Mouse (Mus musculus) limb, embryonic 12.5 days (tissue): Measurements from ENCODE around the gene Zfp653. TPM values are rescaled to one million over a fixed set of nuclear protein-coding genes. Genes with fewer than 3 reads are reported as not detected.

ENCODE experiments used
- ATAC-seq: fragments of 200-750 bp; cut with Nextera tagmentation; 2 replicates; pipeline ENCODE4 v1.8.0; 2017; ENCODE audit warnings: low read depth, moderate TSS enrichment; ENCODE audit not compliant: insufficient number of reproducible peaks, insufficient read depth, low FRiP score, low TSS enrichment
- H3K27ac ChIP-seq: fragments of 300-500 bp; sonication (generic); 2 replicates; pipeline ENCODE4 v1.5.1; 2016; ENCODE audit warnings: mild to moderate bottlenecking, moderate library complexity
- H3K27me3 ChIP-seq: fragments of 300-500 bp; sonication (generic); 2 replicates; pipeline ENCODE4 v1.6.1; 2016; ENCODE audit warnings: mild to moderate bottlenecking, moderate library complexity
- H3K36me3 ChIP-seq: fragments of 300-500 bp; sonication (generic); 2 replicates; pipeline ENCODE4 v1.6.1; 2016; ENCODE audit warnings: mild to moderate bottlenecking, moderate library complexity
- H3K4me1 ChIP-seq: fragments of 300-500 bp; sonication (generic); replicated peaks from 2 replicates; pipeline ENCODE4 v1.6.1; 2016
- H3K4me2 ChIP-seq: fragments of 300-500 bp; sonication (generic); 2 replicates; pipeline ENCODE4 v1.6.1; 2016; ENCODE audit warnings: mild to moderate bottlenecking, moderate library complexity
- H3K4me3 ChIP-seq: fragments of 300-500 bp; sonication (generic); replicated peaks from 2 replicates; pipeline ENCODE4 v1.5.1; 2016; ENCODE audit warnings: mild to moderate bottlenecking
- H3K9ac ChIP-seq: fragments of 300-500 bp; sonication (generic); replicated peaks from 2 replicates; pipeline ENCODE4 v1.6.1; 2016; ENCODE audit warnings: mild to moderate bottlenecking, moderate library complexity
- H3K9me3 ChIP-seq: fragments of 300-500 bp; sonication (generic); 2 replicates; pipeline ENCODE4 v1.6.1; 2016; ENCODE audit warnings: mild to moderate bottlenecking, moderate library complexity
- WGBS: fragments of 180-500 bp; shearing (Covaris S2); methylation state at CpG from one replicate; pipeline ENCODE4 v1.1.7; 2016; 5-methylcytosine and 5-hydroxymethylcytosine counted together
- polyA plus RNA-seq: library from polyadenylated mRNA; unstranded; fragments of >200 nt; fragmentation: Nextera tagmentation; extraction: Ambion mirVana; gene quantifications from 2 replicates; pipeline ENCODE4 v1.2.1, GENCODE M21; 2016

Zfp653 gene
- polyA plus RNA-seq, 1 experiment from 2014 or later = 13.2 TPM

GRCm38 (mm10) chr9:22051958-22052254 is 19.3 kb downstream of the Zfp653 start, which contains the start of gene Elavl3:
Gene Elavl3, minus strand, starts transcription at chr9:22052023.
- WGBS = 1% methylated on average over 24 of the region's 28 CpGs
- Histone ChIP-seq H3K4me3 (peak within 1 kb of the TSS; percentile 42), H3K9ac (peak within 1 kb of the TSS; percentile 31; the same call in 1 of the 2 replicates), H3K4me2 (peak within 1 kb of the TSS; percentile 66), H3K27me3 (peaks cover 96% of the 10 kb centered on the region), H3K9me3 (no peaks in the 10 kb centered on the region), H3K36me3 (peaks cover 2% of the 10 kb centered on the region), H3K4me1 (peaks cover 24% of the 10 kb centered on the region), H3K27ac (no peak within 1 kb of the TSS)
- ATAC-seq = no peak

DNA sequence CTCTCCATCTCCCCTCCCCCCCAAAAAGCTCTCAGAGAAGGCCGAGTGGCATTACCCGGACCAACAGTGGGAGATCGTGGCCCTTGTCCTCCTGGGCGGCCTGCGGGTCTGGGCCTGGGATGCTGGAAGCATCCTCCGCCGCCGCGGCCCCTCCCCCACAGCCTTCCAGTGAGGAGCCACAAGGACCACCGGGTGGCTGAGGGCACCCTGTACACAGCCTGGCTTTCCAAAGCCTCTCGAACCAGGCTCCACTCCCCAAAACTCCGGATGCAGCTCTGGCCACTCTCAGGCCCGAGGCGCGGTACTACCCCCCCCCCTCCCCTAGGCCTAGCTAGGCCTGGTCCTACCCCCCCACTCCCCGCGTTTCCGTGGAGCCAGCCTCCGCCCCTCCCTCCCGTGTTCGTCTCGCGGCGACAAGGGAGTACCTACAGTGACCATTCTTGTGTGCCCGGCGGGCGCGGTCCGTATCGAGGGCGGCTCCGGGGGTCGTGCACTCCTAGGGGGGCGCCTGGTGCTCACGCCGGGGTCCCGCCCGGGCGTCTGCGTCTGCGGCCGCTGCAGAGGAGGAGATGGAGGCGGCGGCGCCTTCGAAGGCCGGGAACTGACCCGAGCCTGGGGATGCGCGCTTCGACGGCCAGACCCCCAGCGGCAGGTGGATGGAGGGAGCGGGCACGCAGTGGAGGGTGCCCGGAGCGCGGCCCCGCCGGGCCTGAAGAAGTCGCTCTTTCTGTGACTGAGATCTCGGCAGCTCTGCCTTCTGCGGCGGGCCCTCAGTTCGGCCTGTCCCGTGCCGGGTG is 19.8 kb downstream of the Zfp653 start:
- H3K4me1 ChIP-seq = peaks cover 24% of the 10 kb centered on the region
- peak overlapping the region; percentile 31; the same call in 1 of the 2 replicates for H3K9ac ChIP-seq
- peak overlapping the region; percentile 66 for H3K4me2 ChIP-seq
- H3K27ac ChIP-seq = no peak overlapping the region
- H3K36me3 ChIP-seq = no peaks in the 10 kb centered on the region
- H3K9me3 ChIP-seq = no peaks in the 10 kb centered on the region
- H3K4me3 ChIP-seq = peak overlapping the region; percentile 42
- ATAC-seq = no peak; the same call in 1 of the 2 replicates
- H3K27me3 ChIP-seq = peaks cover 96% of the 10 kb centered on the region
- under 1% methylated on average over 59 of the region's 67 CpGs for WGBS

DNA sequence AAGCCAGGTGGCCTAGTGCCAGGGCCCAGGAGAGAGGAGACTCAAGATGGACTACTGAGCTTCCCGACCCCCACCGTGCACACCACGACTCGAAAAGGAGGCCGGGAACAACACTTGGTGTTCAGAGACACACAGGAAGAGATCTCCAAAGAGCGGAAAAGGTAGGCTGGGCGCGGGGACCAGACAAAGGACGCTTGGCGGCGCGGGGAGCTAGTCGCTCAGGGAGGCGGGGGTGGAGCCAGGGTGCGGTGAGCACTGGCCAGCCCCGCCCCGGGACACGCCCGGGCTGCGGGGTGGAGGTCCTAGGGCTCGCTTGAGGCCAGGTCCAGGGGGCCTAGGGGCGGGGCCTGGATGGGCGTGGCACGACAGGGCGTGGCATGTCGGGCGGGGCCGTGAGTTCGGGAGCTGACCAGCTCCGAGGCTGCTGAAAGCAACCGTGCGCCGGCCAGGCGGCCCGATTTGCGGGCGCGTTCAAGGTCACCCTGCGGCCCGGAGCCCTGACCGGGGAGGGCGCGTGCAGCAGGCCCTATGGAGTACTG is 20.8 kb downstream of the Zfp653 start:
- H3K9me3 ChIP-seq = no peaks in the 10 kb centered on the region
- peaks cover 24% of the 10 kb centered on the region for H3K4me1 ChIP-seq
- WGBS = 2% methylated on average over 42 of the region's 43 CpGs
- H3K9ac ChIP-seq = peak overlapping the region; percentile 31; the same call in 1 of the 2 replicates
- H3K4me2 ChIP-seq = peak overlapping the region; percentile 66
- 0 out of 2 replicates have a peak, but pooled peaks have one; percentile 28 for ATAC-seq
- no peaks in the 10 kb centered on the region for H3K36me3 ChIP-seq
- H3K27ac ChIP-seq = no peak overlapping the region
- H3K27me3 ChIP-seq = peaks cover 87% of the 10 kb centered on the region
- H3K4me3 ChIP-seq = peak overlapping the region; percentile 42

GRCm38 (mm10) chr9:22049721-22050270 is 21.4 kb downstream of the Zfp653 start:
- WGBS = 68% methylated on average over 4 of the region's 4 CpGs
- peak overlapping the region; percentile 42; the same call in 1 of the 2 replicates for H3K4me3 ChIP-seq

GRCm38 (mm10) chr9:22049315-22049714 is 21.9 kb downstream of the Zfp653 start:
- Histone ChIP-seq H3K9ac (no peak overlapping the region), H3K4me2 (no peak overlapping the region), H3K4me3 (no peak overlapping the region), H3K36me3 (no peaks in the 10 kb centered on the region), H3K4me1 (peaks cover 19% of the 10 kb centered on the region), H3K9me3 (no peaks in the 10 kb centered on the region), H3K27me3 (peaks cover 76% of the 10 kb centered on the region), H3K27ac (no peak overlapping the region)
- ATAC-seq = no peak
- 75% methylated on average over 11 of the region's 11 CpGs for WGBS

More at GRCm38 (mm10) chr9:22049721-22050270, 21.4 kb downstream of the Zfp653 start:
- no peak overlapping the region for H3K9ac ChIP-seq
- no peak for ATAC-seq
- H3K9me3 ChIP-seq = no peaks in the 10 kb centered on the region
- no peak overlapping the region for H3K27ac ChIP-seq
- peaks cover 81% of the 10 kb centered on the region for H3K27me3 ChIP-seq
- no peak overlapping the region for H3K4me2 ChIP-seq
- peaks cover 23% of the 10 kb centered on the region for H3K4me1 ChIP-seq
- no peaks in the 10 kb centered on the region for H3K36me3 ChIP-seq

DNA sequence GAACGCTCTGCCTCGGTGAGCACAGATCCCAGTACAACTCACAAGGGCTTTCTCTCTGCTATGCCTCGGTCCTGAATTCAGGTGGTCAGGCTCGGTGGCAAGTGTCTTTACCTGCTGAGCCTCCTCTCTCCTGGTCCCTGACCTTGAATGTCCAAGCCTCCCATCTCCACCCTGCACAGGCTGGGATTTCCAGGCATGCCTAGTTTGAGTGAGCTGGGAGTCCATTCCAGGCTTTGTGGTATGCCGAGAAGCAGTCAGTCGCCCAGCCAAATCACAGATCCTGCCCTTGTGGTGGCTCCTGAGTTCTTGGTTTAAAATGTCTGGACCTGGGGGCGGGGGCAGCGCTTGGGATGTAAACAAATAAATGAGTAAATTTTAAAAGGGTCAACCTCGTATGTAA is 23.8 kb downstream of the Zfp653 start:
- no peak overlapping the region for H3K4me2 ChIP-seq
- no peak for ATAC-seq
- H3K9ac ChIP-seq = no peak overlapping the region
- no peak overlapping the region for H3K27ac ChIP-seq
- peaks cover 18% of the 10 kb centered on the region for H3K4me1 ChIP-seq
- H3K36me3 ChIP-seq = no peaks in the 10 kb centered on the region
- no peak overlapping the region for H3K4me3 ChIP-seq
- peaks cover 56% of the 10 kb centered on the region for H3K27me3 ChIP-seq
- H3K9me3 ChIP-seq = no peaks in the 10 kb centered on the region
- 53% methylated on average over 9 of the region's 9 CpGs for WGBS

- Histone ChIP-seq H3K9me3 (no peaks in the 10 kb centered on the region), H3K4me3 (no peak overlapping the region), H3K4me2 (no peak overlapping the region), H3K9ac (no peak overlapping the region), H3K36me3 (no peaks in the 10 kb centered on the region), H3K4me1 (no peaks in the 10 kb centered on the region), H3K27me3 (0 out of 2 replicates have a peak, but pooled peaks cover 2% of the 10 kb centered on the region), H3K27ac (no peak overlapping the region)
- WGBS = 42% methylated on average over 2 of the region's 2 CpGs
- no peak for ATAC-seq
Observed at GRCm38 (mm10) chr9:22041832-22042231, 29.3 kb downstream of the Zfp653 start.

DNA sequence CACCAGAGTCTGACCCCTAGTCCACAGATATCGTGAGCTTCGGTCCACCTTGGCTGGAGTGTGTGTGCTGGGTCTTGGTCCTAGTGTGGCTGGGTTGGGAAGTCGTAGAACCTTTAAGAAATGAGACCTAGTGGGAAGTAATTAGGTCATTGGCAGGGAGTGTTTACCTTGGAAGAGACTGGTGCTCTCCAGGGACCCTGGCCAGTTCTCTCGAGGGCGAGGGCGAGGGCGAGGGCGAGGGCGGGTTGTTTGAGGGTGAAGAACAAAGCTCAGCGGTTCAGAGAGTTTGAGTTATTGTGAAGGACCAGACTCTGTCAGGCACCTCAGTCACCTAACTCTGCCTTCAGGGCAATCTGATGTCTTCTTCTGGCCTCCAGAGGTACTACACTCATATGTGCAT is 33.4 kb downstream of the Zfp653 start:
- Histone ChIP-seq H3K9me3 (no peaks in the 10 kb centered on the region), H3K36me3 (no peaks in the 10 kb centered on the region), H3K4me2 (no peak overlapping the region), H3K4me1 (peaks cover 7% of the 10 kb centered on the region), H3K27ac (no peak overlapping the region), H3K4me3 (no peak overlapping the region), H3K9ac (no peak overlapping the region), H3K27me3 (0 out of 2 replicates have a peak, but pooled peaks cover 5% of the 10 kb centered on the region)
- WGBS = 82% methylated on average over 10 of the region's 10 CpGs
- ATAC-seq = no peak

DNA sequence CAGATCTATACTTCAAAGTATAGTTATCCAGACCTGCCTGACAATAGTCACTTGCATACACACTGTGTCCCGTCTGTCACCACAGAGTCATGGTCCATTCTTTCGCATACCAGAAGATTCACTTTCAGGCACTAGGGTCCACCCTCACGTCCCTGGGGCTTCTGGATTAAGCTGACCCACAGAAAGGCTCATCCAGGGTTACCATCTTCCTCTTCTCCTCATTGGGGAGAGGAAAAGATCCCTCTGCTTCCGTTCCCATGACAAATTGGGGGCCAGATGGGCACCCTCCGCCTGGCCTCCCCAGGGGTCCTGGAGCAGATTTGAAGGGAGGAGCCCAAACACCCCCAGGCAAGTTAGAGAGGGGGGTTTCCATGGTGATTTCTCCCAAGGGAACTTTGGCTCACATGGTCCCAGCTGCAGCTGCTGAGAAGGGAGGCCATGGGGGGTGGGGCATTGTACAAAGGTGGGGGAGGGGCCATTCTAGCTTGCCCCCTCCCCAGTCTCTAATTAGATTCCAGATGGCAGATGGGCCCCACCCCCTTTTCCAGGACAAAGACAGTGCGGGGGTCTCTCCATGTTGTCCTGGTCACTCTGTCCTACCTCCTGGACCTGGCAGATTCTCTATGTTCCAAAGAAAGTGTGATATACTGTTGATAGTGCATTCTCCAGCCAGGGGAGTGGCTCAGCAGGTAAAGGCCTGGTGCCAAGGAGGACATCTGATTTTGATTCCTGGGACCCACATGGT is 35.7 kb downstream of the Zfp653 start:
- no peak for ATAC-seq
- H3K4me2 ChIP-seq = no peak overlapping the region
- H3K27me3 ChIP-seq = 0 out of 2 replicates have a peak, but pooled peaks cover 5% of the 10 kb centered on the region
- H3K36me3 ChIP-seq = no peaks in the 10 kb centered on the region
- no peaks in the 10 kb centered on the region for H3K9me3 ChIP-seq
- no peak overlapping the region for H3K4me3 ChIP-seq
- no peak overlapping the region for H3K9ac ChIP-seq
- H3K27ac ChIP-seq = no peak overlapping the region
- peaks cover 7% of the 10 kb centered on the region for H3K4me1 ChIP-seq
- 52% methylated on average over 6 of the region's 6 CpGs for WGBS

GRCm38 (mm10) chr9:22030386-22030785 is 40.8 kb downstream of the Zfp653 start:
- Histone ChIP-seq H3K9ac (no peak overlapping the region), H3K4me3 (no peak overlapping the region), H3K36me3 (no peaks in the 10 kb centered on the region), H3K4me1 (peaks cover 2% of the 10 kb centered on the region), H3K9me3 (no peaks in the 10 kb centered on the region), H3K4me2 (no peak overlapping the region), H3K27me3 (0 out of 2 replicates have a peak, but pooled peaks cover 5% of the 10 kb centered on the region), H3K27ac (no peak overlapping the region)
- ATAC-seq = no peak
- WGBS = 90% methylated on average over 9 of the region's 9 CpGs

DNA sequence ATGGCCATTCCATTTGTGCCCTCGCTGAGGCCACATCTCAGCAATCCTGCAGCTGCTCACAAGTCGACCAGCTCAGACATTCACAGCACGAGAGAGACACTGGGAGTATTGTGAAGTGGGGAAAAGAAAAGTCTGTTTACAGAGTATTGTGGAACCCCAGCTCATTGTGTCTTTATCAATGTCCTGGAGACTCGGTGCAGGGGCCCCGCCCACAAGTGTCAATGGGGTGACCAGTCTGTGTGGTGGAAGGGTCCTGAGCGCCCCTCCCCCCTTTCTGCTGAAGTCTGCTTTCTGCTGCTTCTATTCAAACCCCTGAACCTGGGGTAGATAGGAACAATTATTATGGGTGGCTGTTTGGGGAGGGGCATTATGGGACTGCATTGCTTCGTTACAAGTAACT is 42.7 kb downstream of the Zfp653 start:
- H3K9ac ChIP-seq = no peak overlapping the region
- no peak for ATAC-seq
- H3K4me2 ChIP-seq = no peak overlapping the region
- no peaks in the 10 kb centered on the region for H3K9me3 ChIP-seq
- no peak overlapping the region for H3K4me3 ChIP-seq
- H3K4me1 ChIP-seq = no peaks in the 10 kb centered on the region
- no peaks in the 10 kb centered on the region for H3K36me3 ChIP-seq
- 67% methylated on average over 7 of the region's 7 CpGs for WGBS
- H3K27ac ChIP-seq = no peak overlapping the region
- H3K27me3 ChIP-seq = no peaks in the 10 kb centered on the region; the same call in 1 of the 2 replicates
